Mouse (Mus musculus): Measurements from ENCODE around the gene Sorbs2. TPM values are rescaled to one million over a fixed set of nuclear protein-coding genes. Genes with fewer than 3 reads are reported as not detected.

The Sorbs2 gene
- polyA plus RNA-seq, 1 experiment from 2014 or later = not detected

DNA sequence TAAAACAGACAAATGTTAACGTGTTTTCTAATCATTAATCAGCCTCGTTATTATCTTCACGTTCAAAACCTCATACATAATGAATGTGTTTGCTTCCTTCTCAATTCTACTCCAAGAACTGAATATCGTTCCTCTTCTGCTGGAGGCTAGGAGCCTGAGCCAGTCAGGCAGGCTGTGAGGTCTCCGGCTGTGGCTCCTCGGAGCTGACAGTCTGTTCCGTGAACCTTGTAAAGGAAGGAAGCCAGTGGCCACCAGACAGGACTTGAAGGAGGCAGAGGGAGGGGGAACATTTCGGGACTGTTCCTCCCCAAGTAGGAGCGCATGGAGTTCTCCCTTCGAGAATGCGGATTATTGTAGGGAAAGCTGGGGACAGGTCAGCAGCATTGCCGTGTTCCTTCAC lies 153.0 kb downstream of the Sorbs2 start:
- H3K79me2 ChIP-seq (ENCODE audit: inconsistent target) = no peaks in the 10 kb centered on the region
- H3K27ac ChIP-seq = no peak overlapping the region
- 23% methylated on average over 12 of the region's 12 CpGs for WGBS (ENCODE audit: missing documents)
- H3K4me3 ChIP-seq (ENCODE audit: inconsistent target) = no peak overlapping the region
- no peaks in the 10 kb centered on the region for H3K36me3 ChIP-seq (ENCODE audit: inconsistent target)

DNA sequence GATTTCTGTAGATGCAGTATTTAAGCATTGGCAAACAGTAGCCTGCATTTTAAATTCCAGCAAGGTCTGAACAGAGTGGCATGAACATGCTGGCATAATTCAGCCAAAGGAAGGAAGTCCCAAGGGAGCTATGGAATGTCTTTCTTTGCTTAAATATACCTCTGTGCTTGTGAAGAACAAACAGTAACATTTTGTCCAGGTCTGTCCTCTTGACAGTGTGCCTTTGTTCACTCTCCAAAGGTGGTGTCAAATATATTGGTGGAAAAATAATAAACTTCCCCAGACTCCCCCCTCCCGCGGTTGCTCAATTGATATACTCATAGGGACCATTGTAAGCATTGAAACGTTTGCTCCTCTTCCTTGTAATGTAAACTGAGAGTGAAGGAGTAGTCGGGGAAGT lies 154.0 kb downstream of the Sorbs2 start:
- WGBS (ENCODE audit: missing documents) = 66% methylated on average over 4 of the region's 4 CpGs
- no peak overlapping the region for H3K27ac ChIP-seq
- H3K4me3 ChIP-seq (ENCODE audit: inconsistent target) = no peak overlapping the region
- no peaks in the 10 kb centered on the region for H3K36me3 ChIP-seq (ENCODE audit: inconsistent target)
- H3K79me2 ChIP-seq (ENCODE audit: inconsistent target) = no peaks in the 10 kb centered on the region

DNA sequence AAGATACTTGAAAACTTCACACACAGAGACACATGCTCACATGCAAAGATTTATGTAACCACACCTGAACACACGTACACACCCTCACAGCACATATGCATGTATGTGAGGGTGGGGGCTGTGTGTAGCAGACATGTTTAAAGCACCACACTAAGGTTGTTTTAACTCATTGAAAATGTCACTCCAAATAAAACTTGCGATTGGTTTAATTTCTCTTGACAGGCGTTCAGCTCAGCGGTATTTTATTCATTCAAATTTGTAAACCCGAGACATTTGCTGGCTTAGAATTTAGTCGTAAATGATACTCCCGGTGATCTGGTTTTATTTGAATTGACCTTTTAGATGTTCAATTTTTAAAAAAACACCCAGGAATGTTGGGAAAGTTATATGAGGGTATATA lies 158.6 kb downstream of the Sorbs2 start:
- no peaks in the 10 kb centered on the region for H3K36me3 ChIP-seq (ENCODE audit: inconsistent target)
- H3K27ac ChIP-seq = no peak overlapping the region
- WGBS (ENCODE audit: missing documents) = 94% methylated on average over 7 of the region's 7 CpGs
- H3K79me2 ChIP-seq (ENCODE audit: inconsistent target) = no peaks in the 10 kb centered on the region
- H3K4me3 ChIP-seq (ENCODE audit: inconsistent target) = no peak overlapping the region

DNA sequence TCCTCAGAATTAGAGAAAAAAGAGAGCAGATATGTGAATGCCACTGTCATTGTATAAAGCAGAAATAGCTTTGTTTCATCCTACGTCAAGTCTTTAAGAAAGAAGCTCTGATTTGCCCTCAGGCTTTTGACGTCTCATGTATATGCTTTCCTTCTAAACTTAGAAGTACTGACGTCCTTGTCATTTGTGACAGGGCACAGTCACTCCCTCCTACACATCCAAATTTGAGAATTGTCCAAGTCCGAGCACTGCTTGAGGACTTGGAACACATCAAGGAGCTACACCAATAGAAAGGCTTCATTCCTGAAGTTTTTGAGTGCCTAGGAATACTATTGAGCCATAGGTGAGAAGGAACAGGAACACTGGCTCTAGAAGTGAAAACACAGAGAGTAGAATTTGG lies 165.6 kb downstream of the Sorbs2 start:
- 97% methylated on average over 4 of the region's 4 CpGs for WGBS (ENCODE audit: missing documents)
- Histone ChIP-seq H3K36me3 (ENCODE audit: inconsistent target) (no peaks in the 10 kb centered on the region), H3K4me3 (ENCODE audit: inconsistent target) (no peak overlapping the region), H3K27ac (no peak overlapping the region), H3K79me2 (ENCODE audit: inconsistent target) (no peaks in the 10 kb centered on the region)

DNA sequence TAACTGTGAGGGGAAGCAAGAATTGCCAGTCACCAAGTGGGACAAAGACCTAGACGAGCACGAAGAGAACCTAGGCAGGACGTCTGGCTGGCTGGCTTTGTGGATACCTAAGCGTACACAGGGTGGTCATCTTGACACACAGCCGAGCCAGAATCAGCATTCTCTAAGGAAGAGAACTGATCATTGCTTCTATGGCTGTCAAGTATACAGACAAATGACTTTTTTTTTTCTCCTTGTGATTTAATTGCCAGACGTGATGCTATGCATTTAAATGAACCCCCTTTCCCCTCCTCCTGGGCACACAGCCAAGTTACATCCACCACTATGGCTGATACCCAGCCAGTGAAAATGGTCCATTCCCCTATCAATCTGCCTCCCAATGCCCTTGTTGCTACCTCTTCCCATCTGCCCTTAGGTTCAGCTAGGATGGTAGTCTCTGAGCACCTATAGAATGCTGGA lies 168.3 kb downstream of the Sorbs2 start:
- Histone ChIP-seq H3K36me3 (ENCODE audit: inconsistent target) (no peaks in the 10 kb centered on the region), H3K27ac (no peak overlapping the region), H3K4me3 (ENCODE audit: inconsistent target) (no peak overlapping the region), H3K79me2 (ENCODE audit: inconsistent target) (no peaks in the 10 kb centered on the region)
- 88% methylated on average over 6 of the region's 6 CpGs for WGBS (ENCODE audit: missing documents)

DNA sequence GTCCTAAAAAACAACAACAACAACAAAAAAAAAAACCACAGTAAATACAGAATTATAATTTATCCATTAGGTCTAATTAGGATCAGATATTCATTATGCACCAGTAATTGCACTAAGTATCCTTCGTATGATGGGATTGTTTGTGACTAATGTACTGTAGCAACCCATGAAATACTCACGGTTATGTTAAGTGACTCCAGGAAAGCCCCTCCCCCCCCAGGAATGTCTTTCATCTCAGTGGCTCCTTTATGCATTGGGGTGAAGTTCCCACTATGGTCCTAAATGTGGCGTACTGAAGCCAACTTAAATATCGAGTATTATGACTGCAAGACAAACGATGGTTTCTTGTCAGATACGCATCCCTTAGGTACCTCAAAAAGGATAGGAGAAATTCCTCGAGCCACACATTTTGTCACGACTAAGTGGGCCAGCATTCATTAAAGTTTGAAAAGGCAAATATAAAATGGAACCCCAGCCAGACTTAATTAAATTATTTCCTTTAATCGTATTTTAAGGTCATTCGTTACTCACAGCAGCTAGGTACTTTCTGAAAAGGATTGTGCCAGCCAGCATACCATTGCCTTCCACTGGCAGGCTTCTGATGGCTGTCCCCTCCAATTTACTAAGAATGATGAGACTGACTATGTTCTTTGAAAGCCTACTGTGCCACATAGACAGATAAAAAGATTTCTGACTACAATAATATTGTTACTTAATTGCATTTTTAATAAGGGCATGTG lies 169.7 kb downstream of the Sorbs2 start:
- Histone ChIP-seq H3K27ac (no peak overlapping the region), H3K36me3 (ENCODE audit: inconsistent target) (no peaks in the 10 kb centered on the region), H3K79me2 (ENCODE audit: inconsistent target) (no peaks in the 10 kb centered on the region), H3K4me3 (ENCODE audit: inconsistent target) (no peak overlapping the region)
- WGBS (ENCODE audit: missing documents) = 91% methylated on average over 10 of the region's 10 CpGs

DNA sequence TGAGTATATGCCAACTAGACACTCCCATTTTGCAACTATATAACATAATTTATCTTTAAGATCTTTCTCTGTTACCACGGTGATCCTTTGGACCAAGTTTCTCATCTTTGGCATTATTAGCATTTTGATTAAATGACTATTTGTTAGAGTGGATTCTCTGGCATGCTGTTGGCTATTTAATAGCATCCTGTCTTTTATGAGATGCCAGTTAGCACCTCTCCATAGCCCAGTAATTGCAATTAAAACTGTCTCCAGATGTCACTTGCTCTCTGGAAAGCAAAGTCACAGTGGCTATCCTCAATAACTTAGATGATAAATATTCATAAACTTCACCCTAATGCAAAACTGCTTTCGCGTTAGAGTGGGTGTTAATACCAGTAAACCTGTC lies 170.3 kb downstream of the Sorbs2 start:
- WGBS (ENCODE audit: missing documents) = 100% methylated on average over 3 of the region's 3 CpGs
- H3K4me3 ChIP-seq (ENCODE audit: inconsistent target) = no peak overlapping the region
- no peak overlapping the region for H3K27ac ChIP-seq
- no peaks in the 10 kb centered on the region for H3K79me2 ChIP-seq (ENCODE audit: inconsistent target)
- H3K36me3 ChIP-seq (ENCODE audit: inconsistent target) = no peaks in the 10 kb centered on the region

DNA sequence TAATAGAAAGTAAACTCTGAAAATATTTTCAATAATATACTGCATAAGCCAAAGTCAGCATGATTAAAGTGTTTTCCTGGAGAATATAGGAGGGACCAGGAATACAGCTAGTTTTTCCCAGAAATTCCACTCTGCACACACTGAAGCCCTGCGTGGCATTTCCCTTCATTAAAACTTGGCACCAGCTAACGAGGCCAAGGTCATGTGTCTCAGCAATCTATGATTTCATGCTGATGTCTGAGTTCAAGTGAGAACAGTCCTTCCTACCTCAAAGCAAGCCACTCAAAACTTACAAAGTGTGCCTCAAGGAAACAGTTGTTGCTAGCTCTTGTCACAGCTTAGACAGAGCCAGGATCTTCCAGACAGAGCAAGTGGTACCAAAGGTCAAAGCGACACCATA lies 173.6 kb downstream of the Sorbs2 start:
- Histone ChIP-seq H3K79me2 (ENCODE audit: inconsistent target) (no peaks in the 10 kb centered on the region), H3K27ac (no peak overlapping the region), H3K36me3 (ENCODE audit: inconsistent target) (no peaks in the 10 kb centered on the region), H3K4me3 (ENCODE audit: inconsistent target) (no peak overlapping the region)
- WGBS (ENCODE audit: missing documents) = 90% methylated on average over 3 of the region's 3 CpGs

DNA sequence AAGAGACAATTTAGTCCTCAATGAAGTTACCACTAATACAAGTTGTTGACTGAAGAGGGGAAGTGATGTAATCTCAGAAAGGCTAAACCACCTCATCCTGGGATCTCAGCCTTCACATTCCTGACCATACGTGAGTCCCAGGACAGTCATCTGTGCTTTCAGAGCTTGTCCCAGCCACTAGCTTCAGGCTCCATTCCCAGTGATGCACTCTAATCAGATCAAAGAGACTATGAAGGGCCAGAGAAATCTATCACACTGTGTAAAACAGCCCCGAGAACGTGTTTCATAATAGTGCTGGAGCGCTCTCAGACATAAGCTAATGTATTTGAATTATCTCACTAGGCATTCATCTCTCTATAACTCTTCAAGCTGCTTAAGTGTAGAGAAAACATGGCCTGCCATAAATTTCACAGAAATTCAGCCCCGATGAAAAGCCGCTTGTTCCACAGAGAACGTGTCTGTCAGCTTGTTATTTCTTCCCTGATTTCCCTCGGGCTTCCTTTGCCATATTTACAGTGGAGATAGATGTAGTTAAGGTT lies 175.3 kb downstream of the Sorbs2 start:
- 90% methylated on average over 8 of the region's 8 CpGs for WGBS (ENCODE audit: missing documents)
- no peak overlapping the region for H3K27ac ChIP-seq

DNA sequence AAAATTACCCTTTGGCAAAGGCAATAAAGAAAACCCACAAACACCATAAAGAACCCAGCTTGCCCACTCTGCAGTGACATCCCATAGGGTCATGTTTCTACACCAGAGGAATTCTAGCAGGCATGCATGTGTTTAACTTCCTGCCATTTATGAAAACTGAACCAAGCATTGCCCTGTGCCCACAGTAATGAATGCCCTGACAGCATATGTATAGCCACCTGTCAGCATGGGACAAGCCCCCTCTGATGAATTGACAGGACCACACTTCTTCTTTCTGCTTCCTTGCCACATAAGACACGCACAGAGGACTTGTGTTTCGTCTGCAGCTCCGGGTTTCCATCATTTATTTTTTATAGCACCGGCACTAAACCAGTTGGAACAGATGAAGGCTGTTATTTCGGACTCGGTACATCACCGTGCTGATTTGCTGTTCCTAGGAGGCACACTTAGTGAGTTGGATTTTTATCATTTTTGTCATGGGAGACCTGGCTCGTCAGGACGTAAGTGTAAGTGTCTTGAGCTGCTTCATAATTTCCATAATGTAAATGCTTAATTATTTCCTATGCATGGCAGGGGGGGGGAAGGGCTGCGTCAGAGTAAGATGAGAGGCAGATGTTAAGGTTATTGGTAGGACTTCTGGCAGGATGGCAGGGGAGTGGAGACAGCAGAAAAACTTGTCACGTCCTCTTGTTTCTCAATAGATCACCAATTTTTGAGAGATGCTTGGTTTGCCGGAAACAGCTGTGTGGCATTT lies 180.5 kb downstream of the Sorbs2 start:
- Histone ChIP-seq H3K79me2 (ENCODE audit: inconsistent target) (no peaks in the 10 kb centered on the region), H3K36me3 (ENCODE audit: inconsistent target) (no peaks in the 10 kb centered on the region), H3K27ac (no peak overlapping the region), H3K4me3 (ENCODE audit: inconsistent target) (no peak overlapping the region)
- 86% methylated on average over 11 of the region's 12 CpGs for WGBS (ENCODE audit: missing documents)

More for the DNA sequence above, 175.3 kb downstream of the Sorbs2 start:
- H3K4me3 ChIP-seq (ENCODE audit: inconsistent target) = no peak overlapping the region
- no peaks in the 10 kb centered on the region for H3K36me3 ChIP-seq (ENCODE audit: inconsistent target)
- no peaks in the 10 kb centered on the region for H3K79me2 ChIP-seq (ENCODE audit: inconsistent target)

DNA sequence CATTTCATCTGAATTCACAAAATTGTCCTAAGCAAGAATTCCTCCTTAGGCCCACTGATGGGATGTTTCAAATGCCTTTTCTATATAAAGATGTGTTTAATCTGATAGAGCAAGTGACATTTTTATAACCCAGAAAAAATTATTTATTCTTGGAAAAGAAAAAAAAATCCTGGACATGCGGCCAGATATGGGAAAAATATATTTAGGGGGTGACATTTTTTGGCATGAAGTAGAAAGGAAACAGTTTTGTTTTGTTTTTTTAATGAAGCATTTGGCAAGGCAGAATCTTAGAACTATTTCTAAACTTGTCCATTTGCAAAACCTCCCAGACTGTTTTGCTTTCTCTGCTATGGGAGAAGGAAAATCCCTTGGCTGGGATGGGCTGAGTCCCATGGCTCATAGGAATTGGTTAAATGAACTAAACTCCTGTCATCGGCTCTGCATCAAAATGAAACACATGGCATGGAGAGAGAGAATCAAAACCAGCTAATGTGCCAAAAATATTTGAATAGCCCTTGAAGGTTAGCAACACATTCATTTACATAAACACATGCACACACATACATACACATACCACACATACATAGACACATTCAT lies 182.1 kb downstream of the Sorbs2 start:
- 85% methylated on average over 2 of the region's 2 CpGs for WGBS (ENCODE audit: missing documents)
- Histone ChIP-seq H3K36me3 (ENCODE audit: inconsistent target) (no peaks in the 10 kb centered on the region), H3K4me3 (ENCODE audit: inconsistent target) (no peak overlapping the region), H3K27ac (no peak overlapping the region), H3K79me2 (ENCODE audit: inconsistent target) (no peaks in the 10 kb centered on the region)

DNA sequence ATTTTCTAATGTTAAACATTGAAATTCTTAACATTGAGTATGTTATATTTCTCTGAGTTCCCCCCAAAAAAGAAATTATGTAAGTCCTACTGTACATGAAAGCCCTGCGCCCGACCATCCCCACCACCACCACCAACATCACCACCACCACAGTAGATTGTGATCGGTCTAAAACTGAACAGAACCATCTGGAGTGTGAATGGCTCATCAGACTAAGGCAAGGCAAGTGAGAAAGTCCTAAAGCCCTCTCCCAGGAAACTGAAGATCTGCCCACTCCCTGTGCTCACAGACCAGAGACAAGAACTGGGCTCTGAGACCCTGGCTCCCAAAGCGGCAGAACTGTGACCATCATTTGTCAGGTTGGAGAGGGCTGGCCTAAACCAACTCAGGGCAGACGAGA lies 192.5 kb downstream of the Sorbs2 start:
- H3K4me3 ChIP-seq (ENCODE audit: inconsistent target) = no peak overlapping the region
- no peaks in the 10 kb centered on the region for H3K79me2 ChIP-seq (ENCODE audit: inconsistent target)
- H3K27ac ChIP-seq = no peak overlapping the region
- H3K36me3 ChIP-seq (ENCODE audit: inconsistent target) = no peaks in the 10 kb centered on the region
- WGBS (ENCODE audit: missing documents) = 86% methylated on average over 5 of the region's 5 CpGs

DNA sequence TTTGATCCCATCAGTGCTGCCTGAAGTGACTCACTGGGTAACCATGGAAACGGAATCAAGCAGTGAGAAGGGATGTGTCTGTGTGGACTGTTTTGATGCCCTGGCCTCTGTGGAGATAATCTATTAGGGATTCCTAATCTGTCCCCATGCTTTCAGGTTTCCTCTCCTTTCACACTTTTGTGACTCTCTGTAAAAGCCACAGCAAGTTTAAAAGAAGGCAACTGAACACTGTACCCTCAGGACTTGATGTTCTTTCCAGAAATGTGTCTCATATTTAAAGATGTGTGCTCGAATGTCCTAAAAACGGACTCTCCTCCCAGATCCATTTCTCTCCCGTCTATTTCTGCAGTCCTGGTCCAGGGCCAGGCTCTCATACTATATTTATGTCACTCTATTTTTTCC lies 196.1 kb downstream of the Sorbs2 start:
- WGBS (ENCODE audit: missing documents) = 88% methylated on average over 4 of the region's 4 CpGs

DNA sequence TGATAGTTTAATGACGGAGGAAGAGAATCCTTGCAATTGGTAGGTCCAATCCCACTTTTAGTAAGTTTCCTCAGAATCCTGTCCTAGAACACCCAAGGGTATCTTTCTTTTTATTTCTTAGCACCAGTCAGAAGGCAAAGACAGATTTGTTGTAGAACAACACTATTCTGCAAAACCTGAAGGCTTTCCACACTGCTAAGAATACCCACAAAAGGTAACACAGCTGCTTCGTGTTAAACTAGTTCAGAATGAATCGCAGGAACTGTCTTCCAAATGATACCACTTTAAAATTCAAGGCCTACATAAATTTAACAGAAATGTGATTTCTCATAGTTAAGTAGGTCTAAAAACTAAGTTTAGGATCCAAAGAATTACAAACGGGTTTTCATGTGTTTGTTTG lies 201.5 kb downstream of the Sorbs2 start:
- Histone ChIP-seq H3K36me3 (ENCODE audit: inconsistent target) (no peaks in the 10 kb centered on the region), H3K27ac (no peak overlapping the region), H3K4me3 (ENCODE audit: inconsistent target) (no peak overlapping the region), H3K79me2 (ENCODE audit: inconsistent target) (no peaks in the 10 kb centered on the region)
- 87% methylated on average over 4 of the region's 4 CpGs for WGBS (ENCODE audit: missing documents)

More for the DNA sequence above, 196.1 kb downstream of the Sorbs2 start:
- no peaks in the 10 kb centered on the region for H3K36me3 ChIP-seq (ENCODE audit: inconsistent target)
- no peak overlapping the region for H3K27ac ChIP-seq
- no peak overlapping the region for H3K4me3 ChIP-seq (ENCODE audit: inconsistent target)
- H3K79me2 ChIP-seq (ENCODE audit: inconsistent target) = no peaks in the 10 kb centered on the region

DNA sequence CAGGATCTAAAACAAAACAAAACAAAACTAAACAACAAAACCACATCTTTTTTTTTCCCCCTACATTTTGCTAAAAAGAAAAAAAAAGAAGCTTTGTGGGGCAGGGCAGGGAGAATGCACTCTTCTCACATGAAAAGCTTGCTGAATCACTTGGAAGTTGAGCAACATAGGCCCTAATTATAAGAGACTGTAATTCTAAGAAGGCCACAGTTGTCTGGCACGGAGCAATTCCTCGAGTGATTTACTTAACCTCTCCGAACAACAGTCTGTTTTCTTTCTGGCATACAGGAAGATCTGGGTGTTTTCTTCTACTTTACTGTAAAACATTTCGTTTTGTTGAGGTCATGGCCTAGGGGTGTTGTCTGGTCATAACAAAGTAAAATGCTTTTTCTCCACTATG lies 202.1 kb downstream of the Sorbs2 start:
- no peak overlapping the region for H3K27ac ChIP-seq
- 75% methylated on average over 4 of the region's 4 CpGs for WGBS (ENCODE audit: missing documents)
- no peaks in the 10 kb centered on the region for H3K36me3 ChIP-seq (ENCODE audit: inconsistent target)
- no peak overlapping the region for H3K4me3 ChIP-seq (ENCODE audit: inconsistent target)
- no peaks in the 10 kb centered on the region for H3K79me2 ChIP-seq (ENCODE audit: inconsistent target)

All from macrophage (primary cell).